Mouse (Mus musculus) kidney, adult 2 months (tissue): ENCODE measurements around the gene Alx3. TPM values are rescaled to one million over a fixed set of nuclear protein-coding genes. Genes with fewer than 3 reads are reported as not detected.
A peak's percentile ranks its signal among the peaks of the same experiment; 100 is the strongest.

Source experiments
- DNase-seq: peaks from one replicate; pipeline ENCODE4 v3.0.0; 2021
- H3K27ac ChIP-seq: fragments of 200-500 bp; 2 replicates; pipeline ENCODE4 v1.5.1; 2012; ENCODE audit warnings: low read depth, low read length, control low read depth, inconsistent platforms; ENCODE audit not compliant: insufficient read depth
- H3K27me3 ChIP-seq: fragments of 200-500 bp; replicated peaks from 2 replicates; pipeline ENCODE4 v1.6.1; 2012; ENCODE audit warnings: mild to moderate bottlenecking, moderate library complexity, low read length, inconsistent platforms; ENCODE audit not compliant: control insufficient read depth, insufficient read depth
- H3K36me3 ChIP-seq: fragments of 200-500 bp; 2 replicates; pipeline ENCODE4 v1.6.1; 2012; ENCODE audit warnings: mild to moderate bottlenecking, moderate library complexity, low read length, inconsistent platforms; ENCODE audit not compliant: control insufficient read depth, insufficient read depth
- H3K4me1 ChIP-seq: fragments of 200-500 bp; 2 replicates; pipeline ENCODE4 v1.6.1; 2011; ENCODE audit warnings: low read length; ENCODE audit not compliant: control insufficient read depth, insufficient read depth
- H3K4me3 ChIP-seq: fragments of 200-500 bp; 2 replicates; pipeline ENCODE4 v1.5.1; 2011; ENCODE audit warnings: mild to moderate bottlenecking, low read depth, low read length, control low read depth; ENCODE audit not compliant: insufficient read depth
- CTCF ChIP-seq: fragments of 200-500 bp; conservative IDR thresholded peaks from 2 replicates; pipeline ENCODE4 v1.5.1; 2011; ENCODE audit warnings: low read depth, mild to moderate bottlenecking, control low read depth, low read length, moderate library complexity, mixed read lengths; ENCODE audit not compliant: insufficient read depth, insufficient read length
- POLR2A ChIP-seq: fragments of 200-500 bp; IDR thresholded peaks from one replicate; pipeline ENCODE4 v1.6.1; 2011; ENCODE audit warnings: low read depth, low read length, control low read depth
- WGBS: fragments of 180-500 bp; shearing (Covaris S2); methylation state at CpG from one replicate; pipeline ENCODE4 v1.1.7; 2018; 5-methylcytosine and 5-hydroxymethylcytosine counted together
- polyA plus RNA-seq: library from polyadenylated mRNA; depleted of rRNA; stranded (reverse); fragments of >200 nt; gene quantifications from 2 replicates; pipeline ENCODE4 v1.2.3, GENCODE M21; 2012

Alx3 gene
- polyA plus RNA-seq, 1 experiment: not detected

DNA sequence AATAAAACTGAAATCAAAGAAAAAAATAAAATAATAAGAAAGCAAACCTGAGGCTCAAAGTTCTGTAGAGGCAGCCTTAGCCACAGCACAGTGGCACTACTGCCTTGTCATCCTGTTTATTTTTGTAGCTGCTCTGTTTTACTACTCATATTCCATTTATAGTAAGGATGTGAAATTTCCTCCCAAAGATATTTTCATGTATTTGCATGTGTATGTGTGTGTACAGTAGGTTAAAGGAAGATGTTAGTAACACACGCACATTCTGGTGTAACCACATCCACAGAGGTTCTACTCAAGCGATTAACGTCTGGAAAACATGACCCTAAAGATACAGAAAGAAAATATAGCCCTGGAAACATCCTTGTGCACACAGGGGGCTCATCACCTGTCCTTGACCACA, 18.0 kb upstream of the Alx3 start:
- TF ChIP-seq POLR2A: no peak
- no peak for TF ChIP-seq CTCF
- H3K27ac ChIP-seq: no peak overlapping the region
- 0 out of 2 replicates have a peak, but pooled peaks cover 1% of the 10 kb centered on the region for H3K27me3 ChIP-seq
- H3K4me1 ChIP-seq: no peaks in the 10 kb centered on the region
- DNase-seq: no peak
- H3K36me3 ChIP-seq: no peaks in the 10 kb centered on the region
- no peak overlapping the region for H3K4me3 ChIP-seq
- 77% methylated on average over 3 of the region's 3 CpGs for WGBS

DNA sequence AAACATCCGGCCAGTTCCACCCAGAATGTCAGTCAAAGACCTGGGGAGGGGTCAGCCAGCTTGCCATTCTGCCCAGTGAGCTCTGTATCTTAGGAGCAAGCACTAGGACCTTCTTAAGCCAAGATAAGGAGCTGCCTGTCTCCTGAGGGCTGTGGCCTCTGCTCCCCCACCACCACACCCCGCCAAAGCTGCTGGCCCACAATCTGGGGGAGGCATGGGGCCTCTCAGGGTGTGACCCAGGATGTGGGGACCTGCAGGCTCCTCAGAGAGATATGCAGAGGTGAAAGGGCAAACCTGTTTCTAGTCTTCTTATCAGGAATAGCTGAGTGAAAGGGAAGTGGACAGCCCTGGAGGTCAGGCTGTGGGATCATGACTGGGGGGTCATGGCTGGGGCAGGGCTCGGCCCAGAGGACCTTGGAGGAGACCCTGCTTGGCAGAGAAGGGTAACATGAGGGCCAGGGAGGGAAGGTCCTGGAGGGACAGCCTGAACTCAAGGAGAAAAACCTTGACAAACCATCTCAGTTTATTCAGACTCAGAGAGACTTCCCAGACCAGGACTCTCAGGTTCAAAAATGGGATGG, 16.9 kb upstream of the Alx3 start:
- H3K27me3 ChIP-seq: peaks cover 3% of the 10 kb centered on the region; the same call in 1 of the 2 replicates

DNA sequence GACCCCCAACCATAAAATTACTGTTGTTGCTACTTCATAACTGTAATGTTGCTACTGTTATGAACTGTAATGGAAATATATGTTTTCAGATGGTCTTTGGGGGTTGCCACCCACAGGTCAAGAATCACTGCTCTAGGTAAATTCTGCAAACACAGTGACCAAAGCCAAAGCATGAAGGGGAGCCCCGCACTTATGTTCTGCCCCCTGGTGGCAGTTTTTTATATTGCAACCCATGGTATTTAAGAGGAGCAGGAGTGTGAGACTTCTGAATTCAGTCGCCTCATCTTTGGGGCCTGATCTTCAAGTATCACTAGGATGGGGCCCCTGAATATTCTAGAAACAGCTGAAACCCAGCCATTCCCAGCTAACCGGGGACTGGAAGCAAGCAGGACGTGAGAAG, 15.4 kb upstream of the Alx3 start:
- H3K27me3 ChIP-seq: peaks cover 5% of the 10 kb centered on the region; the same call in 1 of the 2 replicates
- no peaks in the 10 kb centered on the region for H3K36me3 ChIP-seq
- TF ChIP-seq CTCF: peak; percentile 62
- TF ChIP-seq POLR2A: no peak
- peak; percentile 64 for DNase-seq
- no peak overlapping the region for H3K4me3 ChIP-seq
- no peaks in the 10 kb centered on the region for H3K4me1 ChIP-seq
- no peak overlapping the region for H3K27ac ChIP-seq
- 15% methylated on average over 4 of the region's 4 CpGs for WGBS

More for the DNA sequence above, 16.9 kb upstream of the Alx3 start:
- TF ChIP-seq CTCF (no peak), POLR2A (no peak)
- H3K4me3 ChIP-seq: no peak overlapping the region
- DNase-seq: no peak
- 59% methylated on average over 3 of the region's 3 CpGs for WGBS
- no peaks in the 10 kb centered on the region for H3K36me3 ChIP-seq
- no peaks in the 10 kb centered on the region for H3K4me1 ChIP-seq
- no peak overlapping the region for H3K27ac ChIP-seq

DNA sequence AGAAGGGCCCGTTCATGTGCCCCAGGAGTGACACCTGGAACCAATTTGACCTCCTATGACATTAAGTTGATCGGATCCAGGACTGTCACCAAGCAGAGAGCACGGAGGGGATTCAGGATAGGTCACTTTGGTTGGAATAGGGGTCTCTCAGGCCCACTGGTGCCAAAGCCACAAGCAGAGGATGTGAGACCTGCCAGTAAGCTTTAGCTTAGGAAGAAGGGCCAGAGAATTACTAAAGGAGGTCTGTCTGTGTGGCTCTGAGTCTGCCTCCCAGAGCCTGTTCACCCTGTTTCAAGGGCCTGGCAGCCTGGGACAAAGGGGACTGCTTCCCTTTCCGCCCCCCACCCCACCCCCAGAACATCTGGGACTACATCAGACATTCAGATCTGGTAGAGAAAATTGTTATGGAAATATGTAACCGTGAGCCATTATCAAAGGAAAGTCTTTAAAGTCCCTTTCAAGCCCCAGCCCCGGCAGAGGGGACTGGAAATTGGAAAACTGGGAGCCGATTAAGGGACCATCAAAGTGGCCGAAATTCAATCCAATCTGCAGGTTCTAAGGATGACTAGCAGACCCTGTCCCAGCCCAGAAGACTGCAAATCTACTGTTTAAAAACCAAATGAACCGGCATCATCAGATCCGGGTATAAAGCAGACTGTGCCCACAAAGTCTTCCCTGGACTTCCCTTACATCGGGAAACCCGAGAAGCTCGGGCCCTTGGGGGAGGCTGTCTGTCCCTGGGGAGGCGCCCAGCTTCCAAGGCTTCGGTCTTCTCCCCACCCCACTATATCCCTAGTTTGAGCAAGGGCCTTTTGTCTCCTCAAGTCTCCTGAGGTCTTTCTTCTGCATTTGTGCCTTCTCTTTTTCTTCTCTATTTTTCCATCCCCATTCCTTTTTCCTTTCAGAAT, 13.5 kb upstream of the Alx3 start:
- no peaks in the 10 kb centered on the region for H3K4me1 ChIP-seq
- WGBS: 13% methylated on average over 15 of the region's 15 CpGs
- H3K4me3 ChIP-seq: no peak overlapping the region
- DNase-seq: no peak
- no peaks in the 10 kb centered on the region for H3K36me3 ChIP-seq
- no peak overlapping the region for H3K27ac ChIP-seq
- TF ChIP-seq POLR2A (no peak), CTCF (no peak)
- H3K27me3 ChIP-seq: peaks cover 5% of the 10 kb centered on the region; the same call in 1 of the 2 replicates

DNA sequence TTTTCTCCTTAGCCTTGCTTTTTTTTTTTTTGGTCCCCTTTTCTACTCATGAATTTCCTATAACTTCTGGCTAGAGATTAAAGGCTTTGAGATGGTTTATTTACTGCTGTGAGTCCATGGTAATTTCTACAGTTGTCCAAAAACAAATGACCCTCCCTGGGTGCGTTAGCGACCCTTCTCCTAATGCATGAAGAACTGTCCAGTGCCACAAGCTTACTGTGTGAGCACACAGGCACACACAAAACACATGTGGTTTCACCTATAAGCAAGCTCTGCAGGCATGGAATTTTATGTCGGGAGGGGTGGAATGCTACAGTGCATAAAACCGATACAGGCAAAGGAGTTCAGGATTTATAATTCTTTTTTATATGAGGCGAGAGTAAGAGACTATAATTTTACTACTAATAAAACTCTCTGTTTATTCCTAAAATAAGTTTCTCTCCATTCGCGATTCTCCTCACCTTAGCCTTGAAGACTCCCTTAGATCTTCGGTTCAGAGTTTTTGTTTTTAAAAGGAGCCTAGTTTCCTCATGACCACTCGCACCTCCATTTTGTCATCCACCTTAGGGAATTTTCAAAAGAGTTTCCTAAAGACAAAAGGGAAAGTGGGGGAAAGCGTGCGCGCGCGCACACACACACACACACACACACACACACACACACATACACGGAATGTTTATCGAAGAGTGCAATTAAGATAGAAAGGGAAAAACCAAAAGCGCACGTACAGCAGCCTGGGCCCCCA, 12.5 kb upstream of the Alx3 start:
- no peak overlapping the region for H3K4me3 ChIP-seq

DNA sequence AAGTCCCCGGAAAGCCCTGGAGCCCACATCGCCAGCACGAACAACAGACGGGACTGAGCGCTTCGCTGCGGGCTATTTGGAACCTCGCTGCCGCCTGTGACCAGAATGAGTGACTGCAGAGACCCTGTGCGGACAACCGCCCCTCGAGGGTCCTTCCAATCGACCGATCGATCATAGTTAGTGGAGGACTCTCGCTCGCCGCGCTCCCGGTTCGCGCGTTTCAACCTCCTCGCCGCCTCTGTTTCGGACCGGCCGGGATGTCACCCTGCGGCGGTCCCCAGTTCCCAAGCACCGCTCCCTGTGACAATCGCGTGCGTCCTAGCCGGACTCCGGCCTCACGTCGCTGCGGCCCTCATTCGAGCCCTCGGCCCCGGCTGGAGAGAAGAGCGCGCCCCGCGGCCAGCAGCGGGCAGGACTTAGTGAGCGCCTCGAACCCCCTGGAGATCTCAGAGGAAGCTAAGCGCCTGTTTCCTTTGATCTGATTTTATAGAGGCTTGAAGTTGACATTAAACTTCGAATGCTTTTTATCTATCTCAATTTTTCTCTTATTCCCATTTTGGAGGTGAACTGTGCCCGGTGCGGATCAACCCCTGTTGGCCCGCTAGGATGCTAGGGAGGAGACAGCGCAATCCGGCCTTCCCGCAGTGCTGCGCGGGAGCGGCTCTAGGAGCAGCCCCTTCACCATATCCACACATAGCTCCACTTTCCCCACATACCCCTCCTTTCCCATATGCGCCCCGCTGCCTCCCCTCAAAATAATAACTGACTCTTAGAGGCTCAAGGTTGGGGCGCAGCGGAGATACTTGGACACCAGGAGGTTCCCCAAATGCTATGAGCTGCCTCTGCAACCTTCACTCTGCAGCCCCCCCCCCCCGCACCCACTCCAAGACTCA, 11.7 kb upstream of the Alx3 start:
- TF ChIP-seq CTCF (no peak), POLR2A (no peak)
- peak; percentile 11 for DNase-seq
- peak overlapping the region; percentile 20; the same call in 1 of the 2 replicates for H3K4me3 ChIP-seq

More for the DNA sequence above, 12.5 kb upstream of the Alx3 start:
- Histone ChIP-seq H3K36me3 (no peaks in the 10 kb centered on the region), H3K27me3 (peaks cover 5% of the 10 kb centered on the region; the same call in 1 of the 2 replicates), H3K4me1 (no peaks in the 10 kb centered on the region), H3K27ac (no peak overlapping the region)
- no peak for DNase-seq
- TF ChIP-seq POLR2A (no peak), CTCF (no peak)
- WGBS: 7% methylated on average over 18 of the region's 18 CpGs

More for the DNA sequence above, 11.7 kb upstream of the Alx3 start:
- Histone ChIP-seq H3K27me3 (peaks cover 5% of the 10 kb centered on the region; the same call in 1 of the 2 replicates), H3K4me1 (no peaks in the 10 kb centered on the region), H3K27ac (no peak overlapping the region), H3K36me3 (no peaks in the 10 kb centered on the region)
- WGBS: 5% methylated on average over 65 of the region's 65 CpGs
